Mouse (Mus musculus) CH12.LX (cell line): ENCODE measurements at regions not wholly inside any gene's neighbourhood (a gene's known extent, or its start where the extent isn't known, plus 50 kb on each side); places are given as distances from the start of the nearest gene placed in this dataset.
A peak's percentile ranks its signal among the peaks of the same experiment; 100 is the strongest.

Experiments used
- DNase-seq: peaks from one replicate; pipeline ENCODE4 v3.0.0-alpha.2; 2013; ENCODE audit errors: extremely low read depth
- H3K27ac ChIP-seq: 2 replicates; pipeline ENCODE4 v1.5.1; 2012; ENCODE audit warnings: low read depth, mild to moderate bottlenecking, control low read depth, moderate library complexity; ENCODE audit not compliant: insufficient read depth
- H3K27me3 ChIP-seq: replicated peaks from 2 replicates; pipeline ENCODE3; 2012; ENCODE audit warnings: inconsistent platforms
- H3K36me3 ChIP-seq, 2 experiments: replicated peaks in 1 of 2; 2 replicates each; pipeline versions ENCODE3 to v1.6.1; 2012; ENCODE audit warnings: inconsistent platforms in 1 of 2, low read length in 1 of 2, mild to moderate bottlenecking in 1 of 2, mixed read lengths in 1 of 2, moderate library complexity in 1 of 2; ENCODE audit not compliant: control insufficient read depth in 1 of 2, insufficient read depth in 1 of 2
- H3K4me1 ChIP-seq, 2 experiments: 2 replicates each; pipeline ENCODE4 v1.6.1; 2012; ENCODE audit warnings: inconsistent platforms in 1 of 2, moderate library complexity in 1 of 2; ENCODE audit not compliant: insufficient read depth in 2 of 2, control insufficient read depth in 1 of 2
- H3K4me2 ChIP-seq: 2 replicates; pipeline ENCODE4 v1.6.1; 2012; ENCODE audit warnings: low read depth, mild to moderate bottlenecking, control low read depth; ENCODE audit not compliant: poor library complexity, insufficient read depth, severe bottlenecking
- H3K4me3 ChIP-seq, 3 experiments: fragments of 150-350 bp in 1 of 3; sonication (generic) in 1 of 3; replicated peaks in 1 of 3; 2 replicates each; pipeline versions ENCODE3 to v1.5.1; 2011 to 2012; ENCODE audit warnings: low read depth in 2 of 3, low read length in 2 of 3, mild to moderate bottlenecking in 2 of 3, moderate library complexity in 2 of 3, control low read depth in 1 of 3, improper control_type of control experiment in 1 of 3, inconsistent platforms in 1 of 3, mixed read lengths in 1 of 3; ENCODE audit not compliant: poor library complexity in 1 of 3
- H3K79me2 ChIP-seq: replicated peaks from 2 replicates; pipeline ENCODE4 v1.6.1; 2012; ENCODE audit warnings: mild to moderate bottlenecking, moderate library complexity; ENCODE audit not compliant: control insufficient read depth, poor library complexity, insufficient read depth, severe bottlenecking; ENCODE audit errors: extremely low read depth
- H3K9ac ChIP-seq: 2 replicates; pipeline ENCODE4 v1.6.1; 2012; ENCODE audit warnings: low read depth, mild to moderate bottlenecking, control low read depth, moderate library complexity; ENCODE audit not compliant: insufficient read depth
- H3K9me3 ChIP-seq: replicated peaks from 2 replicates; pipeline ENCODE3; 2012; ENCODE audit warnings: low read length, inconsistent platforms, mixed read lengths
- BHLHE40 ChIP-seq: IDR thresholded peaks from 2 replicates; pipeline ENCODE4 v1.6.1; 2011; ENCODE audit warnings: mild to moderate bottlenecking, low read depth, low read length, improper control_type of control experiment
- CHD1 ChIP-seq: IDR thresholded peaks from 2 replicates; pipeline ENCODE4 v1.6.1; 2012; ENCODE audit warnings: low read depth, low read length, improper control_type of control experiment, inconsistent platforms
- CHD2 ChIP-seq: IDR thresholded peaks from 2 replicates; pipeline ENCODE4 v1.6.1; 2011; ENCODE audit warnings: low read length, improper control_type of control experiment
- CTCF ChIP-seq, 2 experiments: IDR thresholded peaks in 1 of 2; conservative IDR thresholded peaks in 1 of 2; 2 replicates each; pipeline ENCODE4 v1.5.1; 2011 to 2012; ENCODE audit warnings: low read depth in 2 of 2, low read length in 2 of 2, improper control_type of control experiment in 1 of 2, inconsistent platforms in 1 of 2, mild to moderate bottlenecking in 1 of 2, moderate library complexity in 1 of 2
- ELF1 ChIP-seq: IDR thresholded peaks from 2 replicates; pipeline ENCODE4 v1.6.1; 2014; ENCODE audit warnings: low read depth, mild to moderate bottlenecking, inconsistent platforms, low read length, improper control_type of control experiment
- EP300 ChIP-seq: IDR thresholded peaks from 2 replicates; pipeline ENCODE4 v1.6.1; 2011; ENCODE audit warnings: low read length, improper control_type of control experiment
- ETS1 ChIP-seq: conservative IDR thresholded peaks from 2 replicates; pipeline ENCODE4 v1.6.1; 2012; ENCODE audit warnings: low read depth, mild to moderate bottlenecking, inconsistent platforms, low read length, improper control_type of control experiment, moderate library complexity
- GABPA ChIP-seq: IDR thresholded peaks from 2 replicates; pipeline ENCODE4 v1.6.1; 2012; ENCODE audit warnings: low read depth, low read length, improper control_type of control experiment, inconsistent platforms; ENCODE audit not compliant: insufficient replicate concordance
- HCFC1 ChIP-seq: IDR thresholded peaks from 2 replicates; pipeline ENCODE4 v1.6.1; 2012; ENCODE audit warnings: low read depth, mild to moderate bottlenecking, inconsistent platforms, low read length, improper control_type of control experiment
- IRF4 ChIP-seq: IDR thresholded peaks from 2 replicates; pipeline ENCODE4 v1.6.1; 2014; ENCODE audit warnings: low read depth, mild to moderate bottlenecking, inconsistent platforms, low read length, improper control_type of control experiment
- JUN ChIP-seq: IDR thresholded peaks from 2 replicates; pipeline ENCODE4 v1.6.1; 2011; ENCODE audit warnings: low read depth, mild to moderate bottlenecking, low read length, improper control_type of control experiment, moderate library complexity; ENCODE audit not compliant: insufficient read depth
- JUND ChIP-seq: conservative IDR thresholded peaks from 2 replicates; pipeline ENCODE4 v1.6.1; 2011; ENCODE audit warnings: low read depth, low read length, improper control_type of control experiment
- KAT2A ChIP-seq: IDR thresholded peaks from 2 replicates; pipeline ENCODE4 v1.6.1; 2012; ENCODE audit warnings: low read length, improper control_type of control experiment, inconsistent platforms; ENCODE audit not compliant: insufficient replicate concordance
- MAFK ChIP-seq: IDR thresholded peaks from 2 replicates; pipeline ENCODE4 v1.6.1; 2011; ENCODE audit warnings: low read length, improper control_type of control experiment; ENCODE audit not compliant: insufficient replicate concordance
- MAX ChIP-seq: IDR thresholded peaks from 2 replicates; pipeline ENCODE4 v1.6.1; 2011; ENCODE audit warnings: low read length, improper control_type of control experiment
- MAZ ChIP-seq: IDR thresholded peaks from 2 replicates; pipeline ENCODE4 v1.6.1; 2012; ENCODE audit warnings: low read depth, mild to moderate bottlenecking, inconsistent platforms, low read length, improper control_type of control experiment, moderate library complexity
- MEF2A ChIP-seq: IDR thresholded peaks from 2 replicates; pipeline ENCODE4 v1.6.1; 2014; ENCODE audit warnings: low read depth, mild to moderate bottlenecking, inconsistent platforms, low read length, improper control_type of control experiment, borderline replicate concordance
- MXI1 ChIP-seq: IDR thresholded peaks from 2 replicates; pipeline ENCODE4 v1.6.1; 2011; ENCODE audit warnings: mild to moderate bottlenecking, low read depth, low read length, improper control_type of control experiment
- NRF1 ChIP-seq: IDR thresholded peaks from 2 replicates; pipeline ENCODE4 v1.6.1; 2014; ENCODE audit warnings: low read depth, mild to moderate bottlenecking, inconsistent platforms, low read length, improper control_type of control experiment, moderate library complexity
- PAX5 ChIP-seq: IDR thresholded peaks from 2 replicates; pipeline ENCODE4 v1.6.1; 2012; ENCODE audit warnings: low read length, inconsistent platforms, mixed read lengths
- POLR2A ChIP-seq: IDR thresholded peaks from 2 replicates; pipeline ENCODE4 v1.6.1; 2011; ENCODE audit warnings: low read depth, mild to moderate bottlenecking, improper control_type of control experiment, low read length
- POLR2AphosphoS2 ChIP-seq: IDR thresholded peaks from 2 replicates; pipeline ENCODE4 v1.6.1; 2011; ENCODE audit warnings: low read depth, low read length, improper control_type of control experiment
- RAD21 ChIP-seq: IDR thresholded peaks from 2 replicates; pipeline ENCODE4 v1.6.1; 2011; ENCODE audit warnings: low read depth, mild to moderate bottlenecking, low read length, improper control_type of control experiment, moderate library complexity
- RCOR1 ChIP-seq: conservative IDR thresholded peaks from 2 replicates; pipeline ENCODE4 v1.6.1; 2012; ENCODE audit warnings: low read depth, mild to moderate bottlenecking, inconsistent platforms, low read length, improper control_type of control experiment
- SIN3A ChIP-seq: IDR thresholded peaks from 2 replicates; pipeline ENCODE4 v1.6.1; 2012; ENCODE audit warnings: low read length, improper control_type of control experiment, inconsistent platforms
- SMC3 ChIP-seq: IDR thresholded peaks from 2 replicates; pipeline ENCODE4 v1.6.1; 2011; ENCODE audit warnings: low read depth, low read length, improper control_type of control experiment
- TBP ChIP-seq: conservative IDR thresholded peaks from 2 replicates; pipeline ENCODE4 v1.6.1; 2011; ENCODE audit warnings: low read depth, low read length, improper control_type of control experiment
- TCF12 ChIP-seq: IDR thresholded peaks from 2 replicates; pipeline ENCODE4 v1.6.1; 2014; ENCODE audit warnings: low read depth, mild to moderate bottlenecking, inconsistent platforms, low read length, improper control_type of control experiment
- USF1 ChIP-seq: IDR thresholded peaks from 2 replicates; pipeline ENCODE4 v1.6.1; 2014; ENCODE audit warnings: low read depth, mild to moderate bottlenecking, inconsistent platforms, low read length, improper control_type of control experiment
- USF2 ChIP-seq: conservative IDR thresholded peaks from 2 replicates; pipeline ENCODE4 v1.6.1; 2011; ENCODE audit warnings: low read depth, low read length, improper control_type of control experiment
- ZC3H11A ChIP-seq: IDR thresholded peaks from 2 replicates; pipeline ENCODE4 v1.6.1; 2012; ENCODE audit warnings: low read depth, mild to moderate bottlenecking, inconsistent platforms, low read length, improper control_type of control experiment
- ZKSCAN1 ChIP-seq: IDR thresholded peaks from 2 replicates; pipeline ENCODE4 v1.6.1; 2012; ENCODE audit warnings: low read depth, inconsistent platforms, low read length, improper control_type of control experiment, borderline replicate concordance
- ZMIZ1 ChIP-seq: IDR thresholded peaks from 2 replicates; pipeline ENCODE4 v1.6.1; 2012; ENCODE audit warnings: low read depth, mild to moderate bottlenecking, inconsistent platforms, low read length, improper control_type of control experiment
- ZNF384 ChIP-seq: IDR thresholded peaks from 2 replicates; pipeline ENCODE4 v1.6.1; 2012; ENCODE audit warnings: low read depth, low read length, improper control_type of control experiment, inconsistent platforms
- dilution Hi-C: fragments of 300-500 bp; cut with MboI; formaldehyde crosslinking; loops from 2 replicates; pipeline ENCODE4 v1.14.3; 2020; ENCODE audit warnings: low sequenced_read_pairs; ENCODE audit not compliant: extremely low pct_unique_long_range_greater_than_20kb, extremely low pct_ligation_motif_present
- in situ Hi-C: fragments of 300-500 bp; cut with MboI; formaldehyde crosslinking; loops from 3 replicates; pipeline ENCODE4 v1.14.3; 2019; ENCODE audit warnings: low sequenced_read_pairs, low pct_ligation_motif_present, low pct_unique_long_range_greater_than_20kb, mixed read lengths

DNA sequence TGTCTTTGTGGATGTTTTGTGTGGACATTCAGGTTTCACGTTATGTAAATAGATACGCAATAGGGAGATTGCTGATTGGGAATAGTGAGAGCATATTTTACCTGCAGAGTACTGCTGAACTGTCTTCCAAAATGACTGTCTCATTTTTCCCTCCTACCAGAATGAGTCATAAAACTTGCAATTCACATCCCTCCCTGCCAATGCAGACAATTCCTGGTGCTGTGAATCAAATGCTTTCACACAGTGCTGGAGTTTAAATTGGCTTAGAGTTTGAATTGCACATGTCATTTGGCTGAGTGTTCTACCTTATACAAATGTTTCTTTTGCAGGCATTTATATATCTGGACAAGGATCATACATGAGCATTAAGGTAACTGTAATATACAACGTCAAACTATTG lies 649.9 kb downstream of the Rab28 start:
- in situ Hi-C loops: no loop called here
- dilution Hi-C loops: no loop called here
- H3K4me2 ChIP-seq: no peak overlapping the region

DNA sequence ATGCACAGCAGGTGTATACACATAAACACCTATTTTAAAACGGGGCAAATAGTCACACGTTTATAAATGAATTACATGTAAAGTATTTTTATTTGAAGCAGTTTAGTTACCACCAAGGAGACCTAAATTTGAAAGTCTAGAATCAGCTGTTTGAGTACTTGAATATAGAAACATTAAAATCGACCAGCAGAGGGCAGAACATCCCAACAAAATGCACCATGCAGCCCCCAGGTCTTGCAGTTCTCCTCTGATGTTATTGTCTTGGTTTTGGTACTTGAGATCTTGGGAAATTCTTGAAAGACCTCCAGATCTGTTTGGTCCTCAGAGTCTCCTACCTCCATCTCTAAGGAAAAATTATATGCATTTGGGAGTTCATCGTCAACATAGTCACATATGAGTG lies 656.0 kb downstream of the Rab28 start:
- Histone ChIP-seq H3K9me3 (no peaks in the 10 kb centered on the region), H3K4me2 (no peak overlapping the region), H3K4me3 (no peak overlapping the region), H3K4me1 (no peaks in the 10 kb centered on the region), H3K36me3 (no peaks in the 10 kb centered on the region), H3K9ac (no peak overlapping the region), H3K27me3 (no peaks in the 10 kb centered on the region), H3K79me2 (no peaks in the 10 kb centered on the region), H3K27ac (no peak overlapping the region)
- peak; percentile 55 for DNase-seq
- dilution Hi-C loops (no loop called here), in situ Hi-C loops (no loop called here)
- TF ChIP-seq TBP (no peak), MXI1 (no peak), BHLHE40 (no peak), SMC3 (peak; percentile 44), JUN (no peak), JUND (no peak), PAX5 (no peak), EP300 (no peak), CTCF (conservative IDR thresholded peaks at IDR 0.05 in 1 of 2, IDR thresholded peaks at IDR 0.05 in 1 of 2; ENCODE audit: low read depth in 2 of 2, low read length in 2 of 2) (peak; percentile 36 to 58; a peak in 3 of 4 replicates), TCF12 (no peak), SIN3A (no peak), CHD1 (no peak), RAD21 (peak; percentile 64), ELF1 (no peak), MAX (no peak), ZKSCAN1 (no peak), CHD2 (no peak), POLR2AphosphoS2 (no peak), GABPA (no peak), MEF2A (no peak), ZMIZ1 (no peak), USF2 (no peak), MAZ (no peak), HCFC1 (no peak), MAFK (no peak)

More for the DNA sequence above, 649.9 kb downstream of the Rab28 start:
- Histone ChIP-seq H3K79me2 (no peaks in the 10 kb centered on the region), H3K36me3 (no peaks in the 10 kb centered on the region), H3K27me3 (no peaks in the 10 kb centered on the region), H3K9ac (no peak overlapping the region), H3K4me3 (no peak overlapping the region), H3K27ac (no peak overlapping the region), H3K4me1 (no peaks in the 10 kb centered on the region), H3K9me3 (no peaks in the 10 kb centered on the region)
- TF ChIP-seq IRF4: no peak
- TF ChIP-seq CHD1: no peak
- no peak for TF ChIP-seq USF1
- TF ChIP-seq ZNF384: no peak
- TF ChIP-seq POLR2A: no peak
- TF ChIP-seq ZC3H11A: no peak
- TF ChIP-seq MAZ: no peak
- no peak for TF ChIP-seq KAT2A
- no peak for TF ChIP-seq MXI1
- TF ChIP-seq HCFC1: no peak
- no peak for TF ChIP-seq RCOR1
- no peak for TF ChIP-seq NRF1
- no peak for TF ChIP-seq TBP
- no peak for TF ChIP-seq CHD2
- no peak for TF ChIP-seq ETS1
- no peak for TF ChIP-seq JUND
- no peak for TF ChIP-seq SMC3
- no peak for TF ChIP-seq USF2
- TF ChIP-seq ELF1: no peak
- no peak for TF ChIP-seq MAFK
- DNase-seq: no peak
